Mouse (Mus musculus): ENCODE measurements at regions not wholly inside any gene's neighbourhood (a gene's known extent, or its start where the extent isn't known, plus 50 kb on each side); places are given as distances from the start of the nearest gene placed in this dataset.

- TF ChIP-seq POLR2A (IDR thresholded peaks at IDR 0.05; ENCODE audit: extremely low read depth, insufficient read depth, low read length), result no peak
- no peak for TF ChIP-seq CTCF (IDR thresholded peaks at IDR 0.05; ENCODE audit: low read depth, low read length)
- Histone ChIP-seq H3K27me3 (ENCODE audit: control insufficient read depth, insufficient read depth, low read length) (no peaks in the 10 kb centered on the region), H3K27ac (replicated peaks; ENCODE audit: insufficient read depth, low read depth, low read length) (no peak overlapping the region), H3K79me2 (ENCODE audit: control insufficient read depth, insufficient read depth, low read length) (no peaks in the 10 kb centered on the region), H3K9ac (ENCODE audit: low read depth, low read length) (no peak overlapping the region), H3K4me1 (ENCODE audit: control insufficient read depth, insufficient read depth, low read length) (no peaks in the 10 kb centered on the region), H3K4me3 (ENCODE audit: insufficient read depth, low read depth, low read length) (no peak overlapping the region), H3K36me3 (ENCODE audit: control insufficient read depth, insufficient read depth, low read length) (no peaks in the 10 kb centered on the region)
- DNase-seq (ENCODE audit: extremely low read depth, low read depth, low spot score), result no peak
- WGBS, result 76% methylated on average over 5 of the region's 5 CpGs
Measured at GRCm38 (mm10) chr2:131403543-131404217, 51.0 kb upstream of the Rnf24 start.
